Mouse (Mus musculus): ENCODE results near the gene Smagp. TPM values are rescaled to one million over a fixed set of nuclear protein-coding genes. Genes with fewer than 3 reads are reported as not detected.

Smagp gene
- polyA plus RNA-seq, 1 experiment from 2014 or later = 36.6 TPM

GRCm38 (mm10) chr15:100635851-100636645 lies 692 bp downstream of the Smagp start:
- H3K27ac ChIP-seq = peak overlapping the region; percentile 67
- H3K9me3 ChIP-seq = no peaks in the 10 kb centered on the region
- peak overlapping the region; percentile 99 for H3K4me2 ChIP-seq
- peaks cover 46% of the 10 kb centered on the region for H3K27me3 ChIP-seq
- peak overlapping the region; percentile 45; the same call in 1 of the 2 replicates for H3K9ac ChIP-seq
- peak overlapping the region; percentile 59 for H3K4me3 ChIP-seq
- peaks cover 23% of the 10 kb centered on the region for H3K4me1 ChIP-seq
- no peaks in the 10 kb centered on the region for H3K36me3 ChIP-seq
- ATAC-seq (ENCODE audit: insufficient number of reproducible peaks, low FRiP score, low TSS enrichment, low read depth) = no peak
- 3% methylated on average over 38 of the region's 38 CpGs for WGBS

GRCm38 (mm10) chr15:100635239-100635638 lies 1.5 kb downstream of the Smagp start:
- peak overlapping the region; percentile 59 for H3K4me3 ChIP-seq
- peaks cover 21% of the 10 kb centered on the region for H3K4me1 ChIP-seq
- WGBS = 9% methylated on average over 9 of the region's 9 CpGs
- H3K27me3 ChIP-seq = peaks cover 46% of the 10 kb centered on the region
- H3K27ac ChIP-seq = no peak overlapping the region
- no peak for ATAC-seq (ENCODE audit: insufficient number of reproducible peaks, low FRiP score, low TSS enrichment, low read depth)
- H3K36me3 ChIP-seq = no peaks in the 10 kb centered on the region
- no peaks in the 10 kb centered on the region for H3K9me3 ChIP-seq
- no peak overlapping the region for H3K9ac ChIP-seq
- H3K4me2 ChIP-seq = 0 out of 2 replicates have a peak overlapping the region, but pooled peaks have one; percentile 10

- H3K4me1 ChIP-seq = peaks cover 22% of the 10 kb centered on the region
- no peaks in the 10 kb centered on the region for H3K36me3 ChIP-seq
- peaks cover 41% of the 10 kb centered on the region for H3K27me3 ChIP-seq
- H3K27ac ChIP-seq = no peak overlapping the region
- no peak for ATAC-seq (ENCODE audit: insufficient number of reproducible peaks, low FRiP score, low TSS enrichment, low read depth)
- WGBS = 76% methylated on average over 10 of the region's 10 CpGs
- no peak overlapping the region for H3K9ac ChIP-seq
- no peak overlapping the region for H3K4me3 ChIP-seq
- no peaks in the 10 kb centered on the region for H3K9me3 ChIP-seq
- no peak overlapping the region for H3K4me2 ChIP-seq
Observed at GRCm38 (mm10) chr15:100633341-100633740, 3.4 kb downstream of the Smagp start.

- H3K4me2 ChIP-seq = no peak overlapping the region
- no peak overlapping the region for H3K9ac ChIP-seq
- H3K27me3 ChIP-seq = peaks cover 32% of the 10 kb centered on the region
- no peaks in the 10 kb centered on the region for H3K36me3 ChIP-seq
- H3K9me3 ChIP-seq = no peaks in the 10 kb centered on the region
- H3K4me3 ChIP-seq = no peak overlapping the region
- 74% methylated on average over 5 of the region's 5 CpGs for WGBS
- H3K27ac ChIP-seq = no peak overlapping the region
- H3K4me1 ChIP-seq = peaks cover 30% of the 10 kb centered on the region
- no peak for ATAC-seq (ENCODE audit: insufficient number of reproducible peaks, low FRiP score, low TSS enrichment, low read depth)
Observed at GRCm38 (mm10) chr15:100632323-100632722, 4.4 kb downstream of the Smagp start.

- H3K27ac ChIP-seq = no peak overlapping the region
- H3K9me3 ChIP-seq = no peaks in the 10 kb centered on the region
- no peaks in the 10 kb centered on the region for H3K36me3 ChIP-seq
- H3K4me3 ChIP-seq = no peak overlapping the region
- H3K4me1 ChIP-seq = peaks cover 23% of the 10 kb centered on the region
- H3K4me2 ChIP-seq = no peak overlapping the region
- H3K9ac ChIP-seq = no peak overlapping the region
- WGBS = 80% methylated on average over 12 of the region's 12 CpGs
- H3K27me3 ChIP-seq = peaks cover 25% of the 10 kb centered on the region
- ATAC-seq (ENCODE audit: insufficient number of reproducible peaks, low FRiP score, low TSS enrichment, low read depth) = no peak
Observed at GRCm38 (mm10) chr15:100631454-100632170, 5.1 kb downstream of the Smagp start.

- H3K4me1 ChIP-seq = peaks cover 11% of the 10 kb centered on the region
- H3K4me3 ChIP-seq = no peak overlapping the region
- H3K9me3 ChIP-seq = no peaks in the 10 kb centered on the region
- no peak for ATAC-seq (ENCODE audit: insufficient number of reproducible peaks, low FRiP score, low TSS enrichment, low read depth)
- H3K27ac ChIP-seq = no peak overlapping the region
- H3K27me3 ChIP-seq = peaks cover 11% of the 10 kb centered on the region
- no peak overlapping the region for H3K4me2 ChIP-seq
- no peaks in the 10 kb centered on the region for H3K36me3 ChIP-seq
- 58% methylated on average over 3 of the region's 3 CpGs for WGBS
- H3K9ac ChIP-seq = no peak overlapping the region
Observed at GRCm38 (mm10) chr15:100630126-100630525, 6.6 kb downstream of the Smagp start.

GRCm38 (mm10) chr15:100628797-100629196 lies 7.9 kb downstream of the Smagp start:
- Histone ChIP-seq H3K9ac (no peak overlapping the region), H3K27me3 (no peaks in the 10 kb centered on the region), H3K4me3 (no peak overlapping the region), H3K27ac (peak overlapping the region; percentile 38; the same call in 1 of the 2 replicates), H3K9me3 (no peaks in the 10 kb centered on the region), H3K36me3 (no peaks in the 10 kb centered on the region), H3K4me2 (no peak overlapping the region), H3K4me1 (peaks cover 11% of the 10 kb centered on the region)
- 57% methylated on average over 7 of the region's 7 CpGs for WGBS
- ATAC-seq (ENCODE audit: insufficient number of reproducible peaks, low FRiP score, low TSS enrichment, low read depth) = no peak

GRCm38 (mm10) chr15:100627774-100628370 lies 8.9 kb downstream of the Smagp start:
- no peaks in the 10 kb centered on the region for H3K27me3 ChIP-seq
- H3K9ac ChIP-seq = no peak overlapping the region
- no peaks in the 10 kb centered on the region for H3K9me3 ChIP-seq
- H3K4me2 ChIP-seq = no peak overlapping the region
- H3K4me3 ChIP-seq = no peak overlapping the region
- 6% methylated on average over 11 of the region's 11 CpGs for WGBS
- H3K27ac ChIP-seq = peak overlapping the region; percentile 78
- ATAC-seq (ENCODE audit: insufficient number of reproducible peaks, low FRiP score, low TSS enrichment, low read depth) = no peak
- peaks cover 11% of the 10 kb centered on the region for H3K4me1 ChIP-seq
- no peaks in the 10 kb centered on the region for H3K36me3 ChIP-seq

- H3K27ac ChIP-seq = peak overlapping the region; percentile 78; the same call in 1 of the 2 replicates
Observed at GRCm38 (mm10) chr15:100627287-100627686, 9.5 kb downstream of the Smagp start.

GRCm38 (mm10) chr15:100624435-100624834 lies 12.3 kb downstream of the Smagp start:
- Histone ChIP-seq H3K27me3 (no peaks in the 10 kb centered on the region), H3K4me2 (no peak overlapping the region), H3K9ac (no peak overlapping the region), H3K4me3 (no peak overlapping the region), H3K27ac (no peak overlapping the region), H3K4me1 (peaks cover 11% of the 10 kb centered on the region), H3K9me3 (no peaks in the 10 kb centered on the region), H3K36me3 (peaks cover 11% of the 10 kb centered on the region)
- 91% methylated on average over 3 of the region's 3 CpGs for WGBS
- no peak for ATAC-seq (ENCODE audit: insufficient number of reproducible peaks, low FRiP score, low TSS enrichment, low read depth)

More at GRCm38 (mm10) chr15:100627287-100627686, 9.5 kb downstream of the Smagp start:
- Histone ChIP-seq H3K4me1 (peaks cover 11% of the 10 kb centered on the region), H3K4me3 (no peak overlapping the region), H3K36me3 (no peaks in the 10 kb centered on the region), H3K4me2 (no peak overlapping the region), H3K9ac (no peak overlapping the region), H3K9me3 (no peaks in the 10 kb centered on the region), H3K27me3 (no peaks in the 10 kb centered on the region)
- ATAC-seq (ENCODE audit: insufficient number of reproducible peaks, low FRiP score, low TSS enrichment, low read depth) = no peak
- WGBS = 14% methylated on average over 10 of the region's 10 CpGs

GRCm38 (mm10) chr15:100623754-100624153 lies 13.0 kb downstream of the Smagp start:
- Histone ChIP-seq H3K4me3 (no peak overlapping the region), H3K4me2 (no peak overlapping the region), H3K4me1 (peaks cover 11% of the 10 kb centered on the region), H3K36me3 (peaks cover 18% of the 10 kb centered on the region), H3K9ac (no peak overlapping the region), H3K27ac (no peak overlapping the region), H3K27me3 (no peaks in the 10 kb centered on the region), H3K9me3 (no peaks in the 10 kb centered on the region)
- ATAC-seq (ENCODE audit: insufficient number of reproducible peaks, low FRiP score, low TSS enrichment, low read depth) = no peak
- 88% methylated on average over 9 of the region's 9 CpGs for WGBS

- Histone ChIP-seq H3K9me3 (no peaks in the 10 kb centered on the region), H3K27ac (no peak overlapping the region), H3K36me3 (peaks cover 31% of the 10 kb centered on the region), H3K4me3 (no peak overlapping the region), H3K27me3 (no peaks in the 10 kb centered on the region), H3K4me2 (no peak overlapping the region), H3K9ac (no peak overlapping the region), H3K4me1 (no peaks in the 10 kb centered on the region)
- WGBS = 77% methylated on average over 7 of the region's 7 CpGs
- no peak for ATAC-seq (ENCODE audit: insufficient number of reproducible peaks, low FRiP score, low TSS enrichment, low read depth)
Observed at GRCm38 (mm10) chr15:100622164-100622563, 14.6 kb downstream of the Smagp start.
